Mouse (Mus musculus): ENCODE results near the gene Rgs5.
A peak's percentile ranks its signal among the peaks of the same experiment; 100 is the strongest.

Rgs5 gene

GRCm38 (mm10) chr1:169730599-169731100 is 75.3 kb downstream of the Rgs5 start:
- no peak for DNase-seq

- DNase-seq = peak; percentile 10
Measured at GRCm38 (mm10) chr1:169736139-169736538, 80.8 kb downstream of the Rgs5 start.

GRCm38 (mm10) chr1:169737231-169737630 is 81.9 kb downstream of the Rgs5 start:
- peak; percentile 7 for DNase-seq

- DNase-seq = no peak
Measured at GRCm38 (mm10) chr1:169741147-169741546, 85.8 kb downstream of the Rgs5 start.

Measured in kidney, postnatal 10 days (tissue).